Mouse (Mus musculus): ENCODE results near the gene Fhit. TPM values are rescaled to one million over a fixed set of nuclear protein-coding genes. Genes with fewer than 3 reads are reported as not detected.
"Not testable (repeated sequence)": the region's sequence is repeated elsewhere in the genome, so short reads cannot be mapped to it uniquely, and the experiment has no call there.

Fhit gene
- total RNA-seq, 2 experiments from 2014 or later: 5.2 to 5.6 TPM

- DNase-seq (ENCODE audit: low spot score in 2 of 2): no peak
Measured at GRCm38 (mm10) chr14:10013003-10013816, 1148.6 kb downstream of the Fhit start.

DNA sequence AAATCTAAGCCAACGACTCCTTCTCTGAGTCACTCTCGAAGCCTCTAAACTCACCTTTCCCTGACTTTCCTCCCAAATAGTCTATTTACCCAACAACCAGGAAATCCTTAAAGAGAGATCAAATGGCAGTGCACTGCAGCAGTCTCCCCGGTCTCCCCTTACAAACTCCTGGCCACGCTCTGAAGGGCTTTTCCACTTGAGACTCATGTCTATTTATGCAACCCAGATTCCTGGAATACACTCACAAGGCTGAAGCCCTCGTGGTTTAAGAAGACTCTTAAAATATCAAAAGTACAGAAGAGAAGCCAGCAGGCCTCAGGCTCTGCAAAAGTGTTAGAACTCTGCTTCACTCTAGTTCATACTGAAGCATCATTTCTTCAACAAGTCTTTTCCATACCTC lies 1155.6 kb downstream of the Fhit start:
- DNase-seq (ENCODE audit: low spot score in 2 of 2): no peak

DNA sequence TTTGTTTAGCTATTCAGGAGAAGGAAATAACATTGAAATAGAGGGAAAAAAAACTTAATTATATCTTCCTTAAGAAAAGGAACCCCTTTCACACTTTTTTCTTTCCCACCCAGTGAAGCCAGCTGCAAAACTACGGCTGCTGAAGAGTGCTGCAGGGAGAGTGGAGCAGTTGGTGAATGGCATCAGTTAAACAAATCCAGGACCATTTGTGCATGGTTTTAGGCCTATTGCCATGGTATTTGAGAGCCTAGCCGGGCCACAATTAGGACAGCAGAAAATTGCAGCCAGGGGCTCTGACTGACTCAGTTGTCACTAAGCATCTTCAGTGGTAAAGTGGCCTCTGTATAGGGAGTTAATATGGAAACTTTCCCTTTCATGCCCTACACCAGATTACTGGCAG lies 1158.0 kb downstream of the Fhit start:
- no peak for DNase-seq (ENCODE audit: low spot score in 2 of 2)

GRCm38 (mm10) chr14:9990677-9991076 lies 1171.2 kb downstream of the Fhit start:
- DNase-seq (ENCODE audit: low spot score in 2 of 2): no peak

- DNase-seq (ENCODE audit: low spot score in 2 of 2): no peak
Measured at GRCm38 (mm10) chr14:9976934-9977510, 1184.8 kb downstream of the Fhit start.

DNA sequence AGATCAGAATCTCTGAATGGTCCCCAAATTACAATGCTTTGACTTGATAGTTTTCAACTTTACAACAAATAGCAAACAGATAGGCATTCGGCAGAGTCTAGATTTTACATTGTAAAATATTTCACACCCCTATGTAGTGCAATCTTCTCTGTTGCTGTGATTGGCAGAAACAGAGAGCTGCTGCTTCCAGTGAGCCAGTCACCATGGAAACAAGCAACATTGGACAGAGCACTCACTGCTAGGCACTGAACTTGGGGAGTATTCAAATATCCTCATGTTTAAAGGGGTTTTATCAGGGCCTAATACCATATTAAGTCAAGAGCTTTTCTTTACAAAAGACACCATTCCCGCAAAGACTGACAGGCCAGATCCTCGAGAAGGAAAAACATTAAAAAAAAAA lies 1187.4 kb downstream of the Fhit start:
- DNase-seq (ENCODE audit: low spot score in 2 of 2): no peak

GRCm38 (mm10) chr14:9963853-9964252 lies 1198.0 kb downstream of the Fhit start:
- DNase-seq (ENCODE audit: low spot score in 2 of 2): no peak

- DNase-seq (ENCODE audit: low spot score in 2 of 2): no peak
Measured at GRCm38 (mm10) chr14:9960396-9960795, 1201.4 kb downstream of the Fhit start.

GRCm38 (mm10) chr14:9899494-9899893 lies 1262.3 kb downstream of the Fhit start:
- no peak for DNase-seq (ENCODE audit: low spot score in 2 of 2)

DNA sequence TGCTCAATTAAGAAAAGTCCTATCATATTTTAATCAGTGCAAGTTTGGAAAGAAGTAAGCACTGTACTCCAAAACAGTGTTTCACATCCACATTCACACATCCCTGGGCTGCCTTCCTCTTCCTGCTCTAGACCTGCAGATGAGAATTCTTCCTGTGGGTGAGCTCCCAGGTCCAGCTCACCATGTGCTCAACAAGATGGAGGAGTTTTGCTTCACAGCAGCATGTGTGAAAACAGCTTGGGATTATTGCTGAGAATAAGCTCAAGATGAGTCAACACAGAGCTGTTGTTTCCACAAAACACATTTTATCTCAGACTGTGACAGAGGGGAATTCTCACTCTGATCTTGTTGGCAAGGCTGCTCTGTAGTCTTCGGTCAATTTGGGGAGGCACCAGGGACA lies 1265.3 kb downstream of the Fhit start:
- DNase-seq (ENCODE audit: low spot score in 2 of 2): no peak

DNA sequence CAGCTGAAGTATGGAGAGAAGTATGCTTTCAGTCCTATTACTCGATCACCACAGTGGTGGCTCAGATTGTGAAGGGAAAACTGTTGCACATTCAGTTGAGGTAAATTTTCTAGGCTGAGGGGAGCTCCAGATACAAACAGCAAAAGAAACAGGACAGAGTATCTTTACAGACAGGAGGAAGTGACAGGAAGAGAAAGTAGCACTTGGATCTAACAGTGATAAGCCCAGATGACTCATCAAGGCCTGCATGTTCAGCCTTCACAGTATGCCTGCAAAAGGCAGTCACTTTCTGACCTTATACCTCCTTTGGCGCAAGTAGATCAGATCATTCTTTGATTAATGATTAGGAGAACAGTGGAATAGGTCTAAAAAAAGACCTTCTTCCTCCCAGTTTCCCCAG lies 1309.8 kb downstream of the Fhit start:
- no peak for DNase-seq (ENCODE audit: low spot score in 2 of 2)

- DNase-seq (ENCODE audit: low spot score in 2 of 2): no peak
Measured at GRCm38 (mm10) chr14:9832290-9832689, 1329.5 kb downstream of the Fhit start.

- not testable (repeated sequence) for DNase-seq (ENCODE audit: low spot score in 2 of 2)
Measured at GRCm38 (mm10) chr14:9828699-9829240, 1333.1 kb downstream of the Fhit start.

DNA sequence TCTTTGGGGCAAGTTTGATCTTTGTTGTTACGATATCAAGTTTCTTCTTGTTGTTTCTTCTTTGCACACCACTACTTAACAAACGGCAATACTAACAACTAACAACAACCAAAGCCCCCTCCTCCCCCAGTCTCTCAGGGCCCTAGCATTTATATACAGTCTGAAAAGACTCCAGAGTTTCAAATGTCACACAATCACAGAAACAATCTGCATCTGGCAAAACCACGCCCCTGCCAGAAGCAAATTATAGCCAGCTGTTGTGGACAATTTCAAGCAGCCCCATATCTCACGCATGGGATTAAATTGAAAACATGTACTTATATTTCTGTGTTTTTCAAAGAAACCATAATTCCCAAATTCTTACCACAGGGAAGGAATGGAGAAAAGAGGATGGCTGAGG lies 1345.9 kb downstream of the Fhit start:
- DNase-seq (ENCODE audit: low spot score in 2 of 2): no peak

GRCm38 (mm10) chr14:9811847-9812321 lies 1350.0 kb downstream of the Fhit start:
- no peak for DNase-seq (ENCODE audit: low spot score in 2 of 2)

DNA sequence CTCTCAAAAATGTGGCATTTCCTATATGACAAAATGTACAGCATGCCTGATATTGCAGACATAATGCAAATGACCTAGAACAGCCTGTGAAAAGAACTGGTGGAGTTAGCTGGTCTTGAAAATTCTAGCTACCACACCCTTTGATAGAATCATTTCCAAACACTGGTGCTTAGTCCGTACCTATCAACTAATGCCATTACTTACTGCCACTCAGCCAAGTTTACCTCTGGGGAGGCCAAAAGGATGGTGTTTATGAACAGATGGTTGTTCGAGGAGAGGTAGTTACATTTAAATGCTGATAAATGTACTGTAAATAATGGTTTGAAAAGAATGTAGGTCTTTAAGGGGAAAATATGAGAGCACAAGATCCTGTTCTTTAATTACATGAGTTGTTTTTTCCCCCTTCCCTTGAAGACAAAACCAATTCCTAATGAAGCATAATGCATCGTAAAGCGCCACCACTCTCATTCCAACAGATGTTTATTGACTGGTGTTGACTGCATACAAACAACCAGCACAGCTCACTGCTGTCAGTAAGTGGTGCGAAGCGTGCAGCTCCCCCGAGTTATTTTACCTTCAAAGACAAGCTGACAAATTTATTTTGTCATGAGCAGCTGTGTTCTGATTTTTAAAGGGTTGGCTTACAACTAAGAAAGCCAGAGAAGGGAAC lies 1350.5 kb downstream of the Fhit start:
- DNase-seq (ENCODE audit: low spot score in 2 of 2): no peak

GRCm38 (mm10) chr14:9793403-9793802 lies 1368.4 kb downstream of the Fhit start:
- no peak for DNase-seq (ENCODE audit: low spot score in 2 of 2)

GRCm38 (mm10) chr14:9788402-9788950 lies 1373.4 kb downstream of the Fhit start:
- no peak for DNase-seq (ENCODE audit: low spot score in 2 of 2)

- no peak for DNase-seq (ENCODE audit: low spot score in 2 of 2)
Measured at GRCm38 (mm10) chr14:9787389-9787788, 1374.4 kb downstream of the Fhit start.

- DNase-seq (ENCODE audit: low spot score in 2 of 2): no peak
Measured at GRCm38 (mm10) chr14:9785861-9786260, 1376.0 kb downstream of the Fhit start.

GRCm38 (mm10) chr14:9751341-9751740 lies 1410.5 kb downstream of the Fhit start:
- DNase-seq (ENCODE audit: low spot score in 2 of 2): no peak

GRCm38 (mm10) chr14:9748709-9749108 lies 1413.1 kb downstream of the Fhit start:
- DNase-seq (ENCODE audit: low spot score in 2 of 2): no peak

All from gastrocnemius, postnatal 4 days (tissue).